Mouse (Mus musculus): ENCODE results near the gene Srf. TPM values are rescaled to one million over a fixed set of nuclear protein-coding genes. Genes with fewer than 3 reads are reported as not detected.

The Srf gene
- 89.3 and 235 TPM in 2 replicates for polyA plus RNA-seq (2012; rRNA removed; ENCODE audit: low replicate concordance)

DNA sequence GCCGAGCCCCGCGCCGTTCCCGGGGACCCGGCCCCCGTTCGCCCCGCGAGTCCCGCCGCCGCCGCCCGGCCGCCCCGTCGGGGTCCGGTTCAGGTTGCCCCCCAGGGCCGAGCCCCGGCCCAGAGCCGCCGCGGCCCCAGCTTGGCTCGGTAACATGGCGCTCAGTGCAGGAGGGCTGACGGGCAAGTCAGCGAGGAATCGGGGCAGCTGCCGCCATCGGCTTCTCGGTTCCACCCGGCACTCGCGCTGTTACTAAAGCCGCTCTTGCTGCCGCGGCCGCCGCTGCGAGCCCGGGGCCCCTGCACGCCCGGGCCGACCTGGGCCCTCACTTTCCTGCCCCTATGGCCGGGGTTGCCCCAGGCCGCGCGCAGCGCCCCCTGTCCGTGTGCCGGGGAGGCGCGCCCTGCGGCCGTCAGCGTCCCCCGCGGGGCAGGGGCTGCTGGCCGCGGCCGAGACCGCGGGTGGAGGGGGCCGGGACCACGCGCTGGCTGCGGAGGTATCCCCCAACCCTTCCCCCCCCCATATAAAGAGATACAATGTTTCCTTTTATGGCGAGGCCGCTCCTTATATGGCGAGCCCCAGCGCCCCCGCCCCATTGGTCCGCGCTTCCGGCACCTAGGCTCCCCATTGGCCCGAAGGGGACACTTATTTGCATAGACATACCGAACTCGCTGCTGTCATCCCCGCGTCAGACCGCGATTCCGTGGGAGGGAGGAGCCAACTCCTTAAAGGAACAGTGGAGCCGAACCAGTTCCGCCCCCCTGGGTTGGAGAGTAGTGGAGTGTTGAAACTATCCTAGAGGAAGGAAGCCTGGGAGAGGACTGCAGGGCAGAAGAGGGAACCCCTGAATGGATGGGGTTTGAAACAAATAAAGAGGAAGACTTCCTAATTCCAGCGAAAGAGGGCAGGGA lies at the start of gene Srf:
Gene Srf (minus strand): TSS at position 503 of the 911 bp plus-strand sequence.

DNA sequence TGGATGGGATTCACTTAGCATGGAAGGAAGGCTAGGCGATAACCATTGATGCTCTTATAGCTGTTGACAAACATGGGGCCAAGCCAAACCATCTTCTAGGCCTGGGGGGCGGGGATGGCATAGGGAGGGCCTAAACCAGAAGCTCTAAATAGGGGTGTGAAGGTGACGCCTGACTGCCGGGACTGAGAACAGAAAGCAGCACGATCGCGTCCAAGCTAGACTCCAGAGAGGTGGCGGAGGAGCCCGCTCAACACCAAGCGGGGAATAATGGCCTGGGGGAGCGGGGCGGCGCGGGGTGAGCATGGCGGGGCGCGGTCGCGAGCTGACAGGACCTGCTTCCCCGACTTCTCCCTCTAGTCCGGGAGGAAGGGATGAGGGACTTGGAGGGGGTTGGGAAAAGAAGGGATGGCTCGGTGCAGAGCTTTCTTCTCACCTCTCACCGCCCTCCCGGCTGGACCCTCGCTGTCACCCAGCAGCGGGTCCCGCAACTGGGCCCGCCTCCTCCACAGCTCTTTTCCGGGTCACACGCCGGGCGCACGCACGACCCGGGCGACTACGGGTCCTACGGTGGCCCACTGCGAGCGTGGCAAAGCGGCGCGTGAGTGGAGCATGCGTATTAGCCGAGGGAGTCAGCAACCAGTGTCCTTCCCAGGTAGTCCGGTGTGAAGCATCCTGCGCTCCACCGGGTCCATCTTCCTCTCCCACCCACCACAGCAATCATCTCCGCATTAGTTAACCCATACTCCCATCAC lies 10.0 kb downstream of the Srf start, which contains the start of gene Cul9:
Gene Cul9 (minus strand): TSS at position 576 of the 752 bp plus-strand sequence.

Other genes starting within 250 kb of the Srf start
- 12.5 and 17.4 TPM in 2 replicates for gene Abcc10, start 227.8 kb downstream of the Srf start, polyA plus RNA-seq (2012; rRNA removed; ENCODE audit: low replicate concordance)
- 10.7 and 24.5 TPM in 2 replicates for gene Zfp318, start 172.4 kb downstream of the Srf start, polyA plus RNA-seq (2012; rRNA removed; ENCODE audit: low replicate concordance)
- 1.0 and 1.8 TPM in 2 replicates for gene Crip3, start 127.2 kb downstream of the Srf start, polyA plus RNA-seq (2012; rRNA removed; ENCODE audit: low replicate concordance)
- gene Slc22a7, start 117.7 kb downstream of the Srf start, polyA plus RNA-seq (2012; rRNA removed; ENCODE audit: low replicate concordance): not detected in 2 replicates
- 0.03 and 0.35 TPM in 2 replicates for gene Ttbk1, start 68.5 kb downstream of the Srf start, polyA plus RNA-seq (2012; rRNA removed; ENCODE audit: low replicate concordance)
- 0.52 and 9.8 TPM in 2 replicates for gene Dnph1, start 59.5 kb downstream of the Srf start, polyA plus RNA-seq (2012; rRNA removed; ENCODE audit: low replicate concordance)
- 31.7 and 46.2 TPM in 2 replicates for gene Cul9, start 9.8 kb downstream of the Srf start, polyA plus RNA-seq (2012; rRNA removed; ENCODE audit: low replicate concordance)
- gene Ptk7, start 73.3 kb upstream of the Srf start, polyA plus RNA-seq (2012; rRNA removed; ENCODE audit: low replicate concordance): 5.1 and 118 TPM in 2 replicates
- gene Klc4, start 89.8 kb upstream of the Srf start, polyA plus RNA-seq (2012; rRNA removed; ENCODE audit: low replicate concordance): 14.9 and 19.2 TPM in 2 replicates
- gene Mrpl2, start 90.1 kb upstream of the Srf start, polyA plus RNA-seq (2012; rRNA removed; ENCODE audit: low replicate concordance): 65.3 and 89.3 TPM in 2 replicates
- gene Cul7, start 94.2 kb upstream of the Srf start, polyA plus RNA-seq (2012; rRNA removed; ENCODE audit: low replicate concordance): 39.0 and 83.9 TPM in 2 replicates
- 35.9 and 42.6 TPM in 2 replicates for gene Rrp36, start 118.2 kb upstream of the Srf start, polyA plus RNA-seq (2012; rRNA removed; ENCODE audit: low replicate concordance)
- 80.7 and 88.9 TPM in 2 replicates for gene Mea1, start 122.6 kb upstream of the Srf start, polyA plus RNA-seq (2012; rRNA removed; ENCODE audit: low replicate concordance)
- 82.4 and 90.5 TPM in 2 replicates for gene Klhdc3, start 124.7 kb upstream of the Srf start, polyA plus RNA-seq (2012; rRNA removed; ENCODE audit: low replicate concordance)
- 72.2 and 74.0 TPM in 2 replicates for gene Ppp2r5d, start 148.9 kb upstream of the Srf start, polyA plus RNA-seq (2012; rRNA removed; ENCODE audit: low replicate concordance)
- 55.9 and 71.7 TPM in 2 replicates for gene Pex6, start 155.3 kb upstream of the Srf start, polyA plus RNA-seq (2012; rRNA removed; ENCODE audit: low replicate concordance)
- 1.9 and 2.7 TPM in 2 replicates for gene Gnmt, start 173.0 kb upstream of the Srf start, polyA plus RNA-seq (2012; rRNA removed; ENCODE audit: low replicate concordance)
- gene Cnpy3, start 196.0 kb upstream of the Srf start, polyA plus RNA-seq (2012; rRNA removed; ENCODE audit: low replicate concordance): 55.8 and 75.6 TPM in 2 replicates
- not detected in 2 replicates for gene Ptcra, start 207.5 kb upstream of the Srf start, polyA plus RNA-seq (2012; rRNA removed; ENCODE audit: low replicate concordance)
- gene 2310039H08Rik, start 216.5 kb upstream of the Srf start, polyA plus RNA-seq (2012; rRNA removed; ENCODE audit: low replicate concordance): 79.9 and 106 TPM in 2 replicates
- gene Rpl7l1, start 226.5 kb upstream of the Srf start, polyA plus RNA-seq (2012; rRNA removed; ENCODE audit: low replicate concordance): 29.2 and 40.1 TPM in 2 replicates

All from subcutaneous adipose tissue, adult 2 months (tissue).